Mouse (Mus musculus) forebrain, embryonic 15.5 days (tissue): ENCODE measurements around the gene Pcbd1. TPM values are rescaled to one million over a fixed set of nuclear protein-coding genes. Genes with fewer than 3 reads are reported as not detected.

Source experiments
- ATAC-seq: fragments of 200-750 bp; cut with Nextera tagmentation; replicated peaks from 2 replicates; pipeline ENCODE4 v1.8.0; 2017; ENCODE audit warnings: mild to moderate bottlenecking, moderate TSS enrichment, moderate library complexity
- H3K27ac ChIP-seq: fragments of 300-500 bp; sonication (generic); replicated peaks from 2 replicates; pipeline ENCODE4 v1.5.1; 2015; ENCODE audit warnings: mild to moderate bottlenecking, inconsistent platforms
- H3K27me3 ChIP-seq: fragments of 300-500 bp; sonication (generic); 2 replicates; pipeline ENCODE4 v1.6.1; 2015; ENCODE audit warnings: inconsistent platforms
- H3K36me3 ChIP-seq: fragments of 300-500 bp; sonication (generic); 2 replicates; pipeline ENCODE4 v1.6.1; 2015; ENCODE audit warnings: mild to moderate bottlenecking, inconsistent platforms
- H3K4me1 ChIP-seq: fragments of 300-500 bp; sonication (generic); 2 replicates; pipeline ENCODE4 v1.6.1; 2015; ENCODE audit warnings: inconsistent platforms
- H3K4me2 ChIP-seq: fragments of 300-500 bp; sonication (generic); replicated peaks from 2 replicates; pipeline ENCODE4 v1.6.1; 2015; ENCODE audit warnings: mild to moderate bottlenecking, inconsistent platforms
- H3K4me3 ChIP-seq: fragments of 300-500 bp; sonication (generic); 2 replicates; pipeline ENCODE4 v1.5.1; 2015; ENCODE audit warnings: mild to moderate bottlenecking, inconsistent platforms
- H3K9ac ChIP-seq: fragments of 300-500 bp; sonication (generic); replicated peaks from 2 replicates; pipeline ENCODE4 v1.6.1; 2015; ENCODE audit warnings: mild to moderate bottlenecking, inconsistent platforms
- H3K9me3 ChIP-seq: fragments of 300-500 bp; sonication (generic); 2 replicates; pipeline ENCODE4 v1.6.1; 2016; ENCODE audit warnings: inconsistent platforms
- whole genome bisulfite sequencing: fragments of 180-500 bp; shearing (Covaris S2); methylation state at CpG from one replicate; pipeline ENCODE4 v1.1.7; 2015; ENCODE audit warnings: mixed read lengths; 5-methylcytosine and 5-hydroxymethylcytosine counted together
- polyA plus RNA-seq: library from polyadenylated mRNA; unstranded; fragments of >200 nt; fragmentation: Nextera tagmentation; extraction: Ambion mirVana; gene quantifications from 2 replicates; pipeline ENCODE4 v1.2.1, GENCODE M21; 2015

The Pcbd1 gene
- polyA plus RNA-seq: 15.8 and 16.5 TPM in 2 replicates

GRCm38 (mm10) chr10:61089170-61090142 is at the start of gene Pcbd1:
Pcbd1 (plus strand) TSS chr10:61089331.
- H3K4me3 ChIP-seq: peak within 1 kb of the TSS; percentile 33
- H3K27ac ChIP-seq: no peak within 1 kb of the TSS
- H3K9ac ChIP-seq: peak within 1 kb of the TSS; percentile 52
- no peaks in the 10 kb centered on the region for H3K9me3 ChIP-seq
- ATAC-seq: peak; percentile 42; the same call in 1 of the 2 replicates
- H3K27me3 ChIP-seq: no peaks in the 10 kb centered on the region
- H3K4me1 ChIP-seq: peaks cover 17% of the 10 kb centered on the region
- no peaks in the 10 kb centered on the region for H3K36me3 ChIP-seq
- 11% methylated on average over 33 of the region's 33 CpGs for WGBS
- peak within 1 kb of the TSS; percentile 65 for H3K4me2 ChIP-seq

- Histone ChIP-seq H3K4me2 (no peak overlapping the region), H3K27me3 (no peaks in the 10 kb centered on the region), H3K4me1 (no peaks in the 10 kb centered on the region), H3K9ac (no peak overlapping the region), H3K4me3 (no peak overlapping the region), H3K36me3 (no peaks in the 10 kb centered on the region), H3K27ac (no peak overlapping the region), H3K9me3 (no peaks in the 10 kb centered on the region)
- WGBS: 65% methylated on average over 12 of the region's 12 CpGs
- ATAC-seq: no peak
Measured at GRCm38 (mm10) chr10:61039657-61040056, 49.5 kb upstream of the Pcbd1 start.

- no peaks in the 10 kb centered on the region for H3K36me3 ChIP-seq
- H3K4me2 ChIP-seq: no peak overlapping the region
- H3K27ac ChIP-seq: no peak overlapping the region
- H3K4me3 ChIP-seq: no peak overlapping the region
- no peaks in the 10 kb centered on the region for H3K9me3 ChIP-seq
- ATAC-seq: no peak; the same call in 1 of the 2 replicates
- no peaks in the 10 kb centered on the region; the same call in 1 of the 2 replicates for H3K4me1 ChIP-seq
- no peaks in the 10 kb centered on the region for H3K27me3 ChIP-seq
- H3K9ac ChIP-seq: no peak overlapping the region
- 11% methylated on average over 8 of the region's 8 CpGs for WGBS
Measured at GRCm38 (mm10) chr10:61045081-61045480, 44.0 kb upstream of the Pcbd1 start.

GRCm38 (mm10) chr10:61051993-61052613 is 37.0 kb upstream of the Pcbd1 start:
- peak; percentile 80 for ATAC-seq
- no peaks in the 10 kb centered on the region for H3K27me3 ChIP-seq
- no peak overlapping the region for H3K27ac ChIP-seq
- 0 out of 2 replicates have a peak, but pooled peaks cover 6% of the 10 kb centered on the region for H3K9me3 ChIP-seq
- no peaks in the 10 kb centered on the region for H3K36me3 ChIP-seq
- no peak overlapping the region for H3K9ac ChIP-seq
- WGBS: 57% methylated on average over 14 of the region's 14 CpGs
- H3K4me3 ChIP-seq: no peak overlapping the region
- no peaks in the 10 kb centered on the region for H3K4me1 ChIP-seq
- H3K4me2 ChIP-seq: no peak overlapping the region

GRCm38 (mm10) chr10:61056661-61057060 is 32.5 kb upstream of the Pcbd1 start:
- H3K27ac ChIP-seq: no peak overlapping the region
- 0 out of 2 replicates have a peak, but pooled peaks cover 6% of the 10 kb centered on the region for H3K9me3 ChIP-seq
- no peak for ATAC-seq
- H3K36me3 ChIP-seq: no peaks in the 10 kb centered on the region
- H3K27me3 ChIP-seq: no peaks in the 10 kb centered on the region
- H3K4me1 ChIP-seq: peaks cover 6% of the 10 kb centered on the region; the same call in 1 of the 2 replicates
- H3K9ac ChIP-seq: no peak overlapping the region
- H3K4me3 ChIP-seq: no peak overlapping the region
- 95% methylated on average over 7 of the region's 7 CpGs for WGBS
- H3K4me2 ChIP-seq: no peak overlapping the region

- Histone ChIP-seq H3K9me3 (0 out of 2 replicates have a peak, but pooled peaks cover 6% of the 10 kb centered on the region), H3K27ac (no peak overlapping the region), H3K4me2 (no peak overlapping the region), H3K36me3 (no peaks in the 10 kb centered on the region), H3K9ac (no peak overlapping the region), H3K4me1 (peaks cover 6% of the 10 kb centered on the region; the same call in 1 of the 2 replicates), H3K4me3 (no peak overlapping the region), H3K27me3 (no peaks in the 10 kb centered on the region)
- ATAC-seq: no peak
- 0% methylated on average over 1 of the region's 1 CpGs for WGBS
Measured at GRCm38 (mm10) chr10:61059101-61059500, 30.0 kb upstream of the Pcbd1 start.

GRCm38 (mm10) chr10:61059543-61060110 is 29.5 kb upstream of the Pcbd1 start:
- no peak for ATAC-seq
- Histone ChIP-seq H3K4me2 (no peak overlapping the region), H3K4me3 (no peak overlapping the region), H3K4me1 (peaks cover 6% of the 10 kb centered on the region; the same call in 1 of the 2 replicates), H3K27me3 (no peaks in the 10 kb centered on the region), H3K9ac (no peak overlapping the region), H3K9me3 (0 out of 2 replicates have a peak, but pooled peaks cover 6% of the 10 kb centered on the region), H3K36me3 (no peaks in the 10 kb centered on the region), H3K27ac (no peak overlapping the region)
- 22% methylated on average over 6 of the region's 6 CpGs for WGBS

- WGBS: 70% methylated on average over 10 of the region's 10 CpGs
- H3K27me3 ChIP-seq: no peaks in the 10 kb centered on the region
- H3K36me3 ChIP-seq: no peaks in the 10 kb centered on the region
- H3K9me3 ChIP-seq: no peaks in the 10 kb centered on the region
- H3K9ac ChIP-seq: no peak overlapping the region
- H3K27ac ChIP-seq: no peak overlapping the region
- H3K4me1 ChIP-seq: peaks cover 11% of the 10 kb centered on the region; the same call in 1 of the 2 replicates
- no peak overlapping the region for H3K4me3 ChIP-seq
- H3K4me2 ChIP-seq: no peak overlapping the region
- ATAC-seq: no peak
Measured at GRCm38 (mm10) chr10:61063271-61063864, 25.8 kb upstream of the Pcbd1 start.

- Histone ChIP-seq H3K36me3 (no peaks in the 10 kb centered on the region), H3K9ac (no peak overlapping the region), H3K27me3 (no peaks in the 10 kb centered on the region), H3K9me3 (no peaks in the 10 kb centered on the region), H3K4me1 (peaks cover 8% of the 10 kb centered on the region; the same call in 1 of the 2 replicates), H3K4me2 (no peak overlapping the region), H3K27ac (no peak overlapping the region), H3K4me3 (no peak overlapping the region)
- 19% methylated on average over 8 of the region's 8 CpGs for WGBS
- ATAC-seq: no peak
Measured at GRCm38 (mm10) chr10:61064635-61065034, 24.5 kb upstream of the Pcbd1 start.

- H3K4me1 ChIP-seq: 0 out of 2 replicates have a peak, but pooled peaks cover 5% of the 10 kb centered on the region
- H3K9me3 ChIP-seq: no peaks in the 10 kb centered on the region
- 66% methylated on average over 13 of the region's 13 CpGs for WGBS
- no peak overlapping the region for H3K27ac ChIP-seq
- no peaks in the 10 kb centered on the region for H3K36me3 ChIP-seq
- no peak overlapping the region for H3K9ac ChIP-seq
- ATAC-seq: no peak
- H3K4me2 ChIP-seq: no peak overlapping the region
- H3K27me3 ChIP-seq: no peaks in the 10 kb centered on the region
- H3K4me3 ChIP-seq: no peak overlapping the region
Measured at GRCm38 (mm10) chr10:61065287-61066005, 23.7 kb upstream of the Pcbd1 start.
